Comparison of ENCODE assay signal across 33 mouse cellular contexts in the genomic region with DNA sequence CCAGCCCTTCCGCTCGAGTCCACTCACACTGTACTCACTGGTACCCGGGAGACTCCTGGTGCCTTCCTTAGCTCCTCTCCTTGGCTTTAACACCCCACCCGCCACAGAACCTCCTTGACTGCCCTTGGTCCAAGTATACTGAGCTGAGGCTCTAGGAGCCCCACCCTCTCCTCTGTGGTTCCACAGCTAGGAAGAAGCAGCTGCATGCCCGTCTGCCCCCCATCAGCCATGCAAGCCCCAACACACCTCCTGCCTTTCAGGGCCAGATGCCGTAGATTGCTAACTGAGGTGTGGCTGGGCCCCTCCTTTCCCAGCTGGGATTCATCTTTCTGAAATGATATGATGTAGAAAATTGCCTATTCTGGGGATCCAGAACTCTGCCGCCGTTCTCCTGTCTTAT. TPM values are rescaled to one million over a fixed set of nuclear protein-coding genes. Genes with fewer than 3 reads are reported as not detected.
A peak's percentile ranks its signal among the peaks of the same experiment; 100 is the strongest.
DNase-seq lines count a peak whose midpoint lies in the region; ATAC-seq and TF ChIP-seq lines count a peak whose summit lies in the region.
"Had no signal": no experiment of that assay in that cellular context is flagged by ENCODE, and none has a peak within 500 bp of the region (broad histone marks: within the 10 kb centered on the region; RNA-seq: fewer than 3 reads in every experiment).

No protein-coding gene starts in this region.

- no peaks in the 10 kb centered on the region for H3K9me3 ChIP-seq in ES-Bruce4 (replicated peaks; ENCODE audit: control insufficient read depth, insufficient read depth, low read length, poor library complexity, severe bottlenecking)
- H3K9me3 ChIP-seq in ES-E14 (ENCODE audit: control insufficient read depth, insufficient read depth, low read depth, low read length), result no peaks in the 10 kb centered on the region
- no peaks in the 10 kb centered on the region for H3K9me3 ChIP-seq in embryonic facial prominence, embryonic 14.5 days (ENCODE audit: control insufficient read depth, low read length)
- H3K9me3 ChIP-seq in stomach, embryonic 15.5 days, result no peaks in the 10 kb centered on the region
- H3K9me3 ChIP-seq in neural tube, embryonic 15.5 days (replicated peaks), result no peaks in the 10 kb centered on the region
- no peaks in the 10 kb centered on the region for H3K9me3 ChIP-seq in forebrain, postnatal 0 days (ENCODE audit: low read length)
- H3K9me3 ChIP-seq: forebrain, embryonic 12.5 days; heart, embryonic 13.5 days; hindbrain, embryonic 10.5 days; hindbrain, embryonic 15.5 days; kidney, embryonic 15.5 days; liver, embryonic 15.5 days had no signal

- ATAC-seq in embryonic facial prominence, embryonic 14.5 days (ENCODE audit: low read depth), result peak; percentile 77
- no peak for ATAC-seq in stomach, embryonic 15.5 days (ENCODE audit: insufficient read depth, low FRiP score, low read depth)
- ATAC-seq in neural tube, embryonic 15.5 days (ENCODE audit: low FRiP score), result no peak
- no peak for ATAC-seq in forebrain, postnatal 0 days

- H3K36me3 ChIP-seq in ES-Bruce4 (ENCODE audit: control insufficient read depth, insufficient read depth, low read length, poor library complexity, severe bottlenecking), result peaks cover 26% of the 10 kb centered on the region
- peaks cover 33% of the 10 kb centered on the region for H3K36me3 ChIP-seq in ES-E14 (ENCODE audit: control insufficient read depth, insufficient read depth, low read length, poor library complexity, severe bottlenecking)
- H3K36me3 ChIP-seq in embryonic facial prominence, embryonic 14.5 days (ENCODE audit: control insufficient read depth, insufficient read depth, low read length), result peaks cover 78% of the 10 kb centered on the region
- peaks cover 33% of the 10 kb centered on the region for H3K36me3 ChIP-seq in stomach, embryonic 15.5 days
- H3K36me3 ChIP-seq in neural tube, embryonic 15.5 days, result peaks cover 49% of the 10 kb centered on the region
- H3K36me3 ChIP-seq in forebrain, postnatal 0 days (ENCODE audit: insufficient read depth), result peaks cover 84% of the 10 kb centered on the region

- no peak overlapping the region for H3K4me2 ChIP-seq in embryonic facial prominence, embryonic 14.5 days (ENCODE audit: low read depth, low read length)
- H3K4me2 ChIP-seq in stomach, embryonic 15.5 days, result no peak overlapping the region
- no peak overlapping the region for H3K4me2 ChIP-seq in neural tube, embryonic 15.5 days
- H3K4me2 ChIP-seq in forebrain, postnatal 0 days (ENCODE audit: low read depth), result no peak overlapping the region
- H3K4me2 ChIP-seq: forebrain, embryonic 12.5 days; heart, embryonic 13.5 days; hindbrain, embryonic 15.5 days; kidney, embryonic 15.5 days; liver, embryonic 15.5 days; lung, embryonic 14.5 days had no signal

- TF ChIP-seq EP300 in ES-Bruce4 (IDR thresholded peaks at IDR 0.05; ENCODE audit: insufficient read depth, low read depth, low read length), result peak; percentile 71; the same call in 1 of the 2 replicates

- in situ Hi-C loops in ES-E14 (cut with MboI; ENCODE audit: low sequenced_read_pairs in 2 of 2, unreplicated experiment in 2 of 2), result no loop called here

- H3K9ac ChIP-seq in ES-Bruce4 (ENCODE audit: low read depth, poor library complexity, severe bottlenecking) (peak overlapping the region; percentile 27), ES-E14 (ENCODE audit: insufficient read depth, low read depth, low read length, poor library complexity, severe bottlenecking) (peak overlapping the region; percentile 9; the same call in 1 of the 2 replicates)
- 0 out of 2 replicates have a peak overlapping the region, but pooled peaks have one; percentile 5 for H3K9ac ChIP-seq in embryonic facial prominence, embryonic 14.5 days (ENCODE audit: low read depth, low read length)
- H3K9ac ChIP-seq in stomach, embryonic 15.5 days, result no peak overlapping the region
- H3K9ac ChIP-seq in neural tube, embryonic 15.5 days (replicated peaks), result no peak overlapping the region
- H3K9ac ChIP-seq in forebrain, postnatal 0 days, result no peak overlapping the region
- H3K9ac ChIP-seq: forebrain, embryonic 12.5 days; heart, embryonic 13.5 days; hindbrain, embryonic 15.5 days; kidney, embryonic 15.5 days; liver, embryonic 15.5 days; lung, embryonic 14.5 days had no signal

- intact Hi-C loops in gastrocnemius, postnatal 14 days (cut with DNase I; ENCODE audit: low total_unique reads), result no loop called here

- H3K4me1 ChIP-seq in ES-Bruce4 (ENCODE audit: control insufficient read depth, insufficient read depth, low read length) (peaks cover 11% of the 10 kb centered on the region), ES-E14 (ENCODE audit: control insufficient read depth in 2 of 2, insufficient read depth in 2 of 2, low read length in 2 of 2, poor library complexity in 1 of 2) (peaks cover 2 to 7% of the 10 kb centered on the region in 2 experiments; a peak in 2 of 4 replicates)
- no peaks in the 10 kb centered on the region for H3K4me1 ChIP-seq in embryonic facial prominence, embryonic 14.5 days (ENCODE audit: control insufficient read depth, insufficient read depth, low read length)
- H3K4me1 ChIP-seq in stomach, embryonic 15.5 days, result no peaks in the 10 kb centered on the region
- H3K4me1 ChIP-seq in neural tube, embryonic 15.5 days, result peaks cover 12% of the 10 kb centered on the region; the same call in 1 of the 2 replicates
- no peaks in the 10 kb centered on the region for H3K4me1 ChIP-seq in forebrain, postnatal 0 days (ENCODE audit: insufficient read depth)
- H3K4me1 ChIP-seq: forebrain, embryonic 12.5 days; heart, embryonic 13.5 days; hindbrain, embryonic 10.5 days; kidney, embryonic 15.5 days; liver, embryonic 15.5 days had no signal

- no peak for TF ChIP-seq CTCF in ES-Bruce4 (IDR thresholded peaks at IDR 0.05; ENCODE audit: low read depth, low read length)
- TF ChIP-seq CTCF in forebrain, postnatal 0 days (IDR thresholded peaks at IDR 0.05; ENCODE audit: low read depth), result no peak

- DNase-seq in ES-E14 (ENCODE audit: low read depth, low spot score), result peak; percentile 41
- peak; percentile 74 for DNase-seq in embryonic facial prominence, embryonic 14.5 days (ENCODE audit: low spot score)
- no peak for DNase-seq in gastrocnemius, postnatal 14 days
- no peak for DNase-seq in forebrain, postnatal 0 days
- DNase-seq: adrenal gland, postnatal 10 days; B cell, adult 2 months; cerebellum, adult 8-10 months; cerebellum, postnatal 25 days; gastrocnemius, adult 2 months; heart, postnatal 10 days; kidney, postnatal 25 days; lung, embryonic 14.5 days; lung, postnatal 14 days; midbrain, embryonic 14.5 days; right cerebral cortex, adult 18-20 months; right cerebral cortex, postnatal 4 days had no signal

- H3K4me3 ChIP-seq in ES-Bruce4 (ENCODE audit: low read depth, low read length) (no peak overlapping the region), ES-E14 (ENCODE audit: insufficient read depth in 1 of 2, low read depth in 1 of 2, low read length in 2 of 2, poor library complexity in 1 of 2, severe bottlenecking in 1 of 2) (peak overlapping the region; percentile 10 to 31; a peak in 2 of 4 replicates)
- no peak overlapping the region for H3K4me3 ChIP-seq in embryonic facial prominence, embryonic 14.5 days (ENCODE audit: low read depth, low read length)
- no peak overlapping the region for H3K4me3 ChIP-seq in stomach, embryonic 15.5 days (replicated peaks)
- H3K4me3 ChIP-seq in neural tube, embryonic 15.5 days (replicated peaks), result no peak overlapping the region
- no peak overlapping the region for H3K4me3 ChIP-seq in forebrain, postnatal 0 days (ENCODE audit: low read depth, low read length)
- H3K4me3 ChIP-seq: forebrain, embryonic 12.5 days; gastrocnemius, adult 2 months; heart, embryonic 13.5 days; hindbrain, embryonic 10.5 days; hindbrain, embryonic 15.5 days; kidney, embryonic 15.5 days; left cerebral cortex, adult 2 months; liver, embryonic 15.5 days had no signal

- no peaks in the 10 kb centered on the region for H3K27me3 ChIP-seq in ES-Bruce4 (ENCODE audit: control insufficient read depth, insufficient read depth, low read length, poor library complexity, severe bottlenecking)
- H3K27me3 ChIP-seq in embryonic facial prominence, embryonic 14.5 days (replicated peaks; ENCODE audit: control insufficient read depth, insufficient read depth, low read length), result no peaks in the 10 kb centered on the region
- H3K27me3 ChIP-seq in stomach, embryonic 15.5 days (replicated peaks), result no peaks in the 10 kb centered on the region
- no peaks in the 10 kb centered on the region for H3K27me3 ChIP-seq in neural tube, embryonic 15.5 days (replicated peaks)
- H3K27me3 ChIP-seq in forebrain, postnatal 0 days (ENCODE audit: insufficient read depth, low read length), result no peaks in the 10 kb centered on the region
- H3K27me3 ChIP-seq: forebrain, embryonic 12.5 days; heart, embryonic 13.5 days; hindbrain, embryonic 15.5 days; kidney, embryonic 15.5 days; liver, embryonic 15.5 days had no signal

- TF ChIP-seq POLR2A in ES-Bruce4 (IDR thresholded peaks at IDR 0.05; ENCODE audit: insufficient read depth, low read length), result no peak

- H3K27ac ChIP-seq in ES-Bruce4 (ENCODE audit: insufficient read depth, low read length) (peak overlapping the region; percentile 90), ES-E14 (ENCODE audit: insufficient read depth, low read depth, low read length, poor library complexity, severe bottlenecking) (peak overlapping the region; percentile 84; the same call in 1 of the 2 replicates)
- H3K27ac ChIP-seq in embryonic facial prominence, embryonic 14.5 days (replicated peaks; ENCODE audit: low read depth, low read length), result peak overlapping the region; percentile 71
- H3K27ac ChIP-seq in stomach, embryonic 15.5 days, result peak overlapping the region; percentile 3; the same call in 1 of the 2 replicates
- no peak overlapping the region for H3K27ac ChIP-seq in neural tube, embryonic 15.5 days (replicated peaks)
- H3K27ac ChIP-seq in forebrain, postnatal 0 days (ENCODE audit: low read depth, low read length), result no peak overlapping the region
- H3K27ac ChIP-seq: forebrain, embryonic 12.5 days; hindbrain, embryonic 10.5 days; hindbrain, embryonic 15.5 days; kidney, embryonic 15.5 days; left cerebral cortex, adult 2 months; liver, embryonic 15.5 days had no signal

- 74% methylated on average over 7 of the region's 8 CpGs for WGBS in embryonic facial prominence, embryonic 14.5 days
- WGBS in stomach, embryonic 15.5 days, result 80% methylated on average over 8 of the region's 8 CpGs
- 95% methylated on average over 8 of the region's 8 CpGs for WGBS in neural tube, embryonic 15.5 days
- WGBS in forebrain, postnatal 0 days, result 94% methylated on average over 8 of the region's 8 CpGs

RNA-seq across cellular contexts. Expression of a gene that starts 12.0 kb away (rescaled TPM):
- polyA plus RNA-seq in ES-Bruce4 (2011; ENCODE audit: insufficient read depth, insufficient read length, low read depth, missing spikeins), result 20.0 and 22.6 TPM in 2 replicates
- total RNA-seq in ES-E14 (2012; rRNA removed), result 28.0 and 40.8 TPM in 2 replicates
- polyA plus RNA-seq in embryonic facial prominence, embryonic 14.5 days (2014; fragmentation: Nextera tagmentation; extraction: Ambion mirVana), result 13.3 TPM in 2 replicates
- polyA plus RNA-seq in stomach, embryonic 15.5 days (2015; fragmentation: Nextera tagmentation; extraction: Ambion mirVana), result 16.3 and 21.9 TPM in 2 replicates
- 19.7 and 22.0 TPM in 2 replicates for polyA plus RNA-seq in neural tube, embryonic 15.5 days (2015; fragmentation: Nextera tagmentation; extraction: Ambion mirVana)
- 1 to 10 TPM; 5.7 to 6.3 TPM for total RNA-seq in gastrocnemius, postnatal 14 days (2021)
- total RNA-seq in forebrain, postnatal 0 days (2014; rRNA removed), result 14.5 and 18.9 TPM in 2 replicates
- polyA plus RNA-seq in forebrain, postnatal 0 days (2015; fragmentation: Nextera tagmentation; extraction: Ambion mirVana), result 6.9 and 8.4 TPM in 2 replicates

RNA-seq across cellular contexts. Expression of a gene that starts 12.2 kb away (rescaled TPM):
- polyA plus RNA-seq in ES-Bruce4 (2011; ENCODE audit: insufficient read depth, insufficient read length, low read depth, missing spikeins), result 51.1 and 55.9 TPM in 2 replicates
- 52.1 and 63.5 TPM in 2 replicates for total RNA-seq in ES-E14 (2012; rRNA removed)
- polyA plus RNA-seq in embryonic facial prominence, embryonic 14.5 days (2014; fragmentation: Nextera tagmentation; extraction: Ambion mirVana), result 30.2 and 36.6 TPM in 2 replicates
- 34.6 and 36.4 TPM in 2 replicates for polyA plus RNA-seq in stomach, embryonic 15.5 days (2015; fragmentation: Nextera tagmentation; extraction: Ambion mirVana)
- 39.0 and 40.5 TPM in 2 replicates for polyA plus RNA-seq in neural tube, embryonic 15.5 days (2015; fragmentation: Nextera tagmentation; extraction: Ambion mirVana)
- total RNA-seq in gastrocnemius, postnatal 14 days (2021), result 10 to 100 TPM; 13.1 to 15.2 TPM
- total RNA-seq in forebrain, postnatal 0 days (2014; rRNA removed), result 60.4 and 70.9 TPM in 2 replicates
- 49.5 and 59.4 TPM in 2 replicates for polyA plus RNA-seq in forebrain, postnatal 0 days (2015; fragmentation: Nextera tagmentation; extraction: Ambion mirVana)

RNA-seq across cellular contexts. Expression of a gene that starts 29.3 kb away (rescaled TPM):
- 9.3 and 11.8 TPM in 2 replicates for polyA plus RNA-seq in ES-Bruce4 (2011; ENCODE audit: insufficient read depth, insufficient read length, low read depth, missing spikeins)
- total RNA-seq in ES-E14 (2012; rRNA removed), result 9.6 and 26.3 TPM in 2 replicates
- 10.7 and 11.0 TPM in 2 replicates for polyA plus RNA-seq in embryonic facial prominence, embryonic 14.5 days (2014; fragmentation: Nextera tagmentation; extraction: Ambion mirVana)
- polyA plus RNA-seq in stomach, embryonic 15.5 days (2015; fragmentation: Nextera tagmentation; extraction: Ambion mirVana), result 13.4 and 13.5 TPM in 2 replicates
- polyA plus RNA-seq in neural tube, embryonic 15.5 days (2015; fragmentation: Nextera tagmentation; extraction: Ambion mirVana), result 2.0 and 4.9 TPM in 2 replicates
- 1 to 10 TPM; 1.9 to 6.7 TPM for total RNA-seq in gastrocnemius, postnatal 14 days (2021)
- total RNA-seq in forebrain, postnatal 0 days (2014; rRNA removed), result 0.46 and 1.1 TPM in 2 replicates
- polyA plus RNA-seq in forebrain, postnatal 0 days (2015; fragmentation: Nextera tagmentation; extraction: Ambion mirVana), result 0.93 and 1.3 TPM in 2 replicates

RNA-seq across cellular contexts. Expression of a gene that starts 33.4 kb away (rescaled TPM):
- polyA plus RNA-seq in ES-Bruce4 (2011; ENCODE audit: insufficient read depth, insufficient read length, low read depth, missing spikeins), result not detected in 2 replicates
- 0.45 TPM in 1 of 2 replicates, not detected in the other for total RNA-seq in ES-E14 (2012; rRNA removed)
- polyA plus RNA-seq in embryonic facial prominence, embryonic 14.5 days (2014; fragmentation: Nextera tagmentation; extraction: Ambion mirVana), result 0.71 and 1.4 TPM in 2 replicates
- 40.9 and 43.0 TPM in 2 replicates for polyA plus RNA-seq in stomach, embryonic 15.5 days (2015; fragmentation: Nextera tagmentation; extraction: Ambion mirVana)
- polyA plus RNA-seq in neural tube, embryonic 15.5 days (2015; fragmentation: Nextera tagmentation; extraction: Ambion mirVana), result 0.68 and 3.1 TPM in 2 replicates
- not detected for total RNA-seq in gastrocnemius, postnatal 14 days (2021)
- total RNA-seq in forebrain, postnatal 0 days (2014; rRNA removed), result not detected in 2 replicates
- polyA plus RNA-seq in forebrain, postnatal 0 days (2015; fragmentation: Nextera tagmentation; extraction: Ambion mirVana), result 0.27 TPM in 1 of 2 replicates, not detected in the other
- total RNA-seq: gastrocnemius, adult 2 months; heart, adult 8-10 months; layer of hippocampus, adult 18-20 months; layer of hippocampus, postnatal 10 days; left cerebral cortex, adult 2 months; left cerebral cortex, postnatal 25 days had no signal
- polyA plus RNA-seq: frontal cortex, adult 2 months; neural tube, embryonic 11.5 days had no signal

RNA-seq across cellular contexts. Expression of a gene that starts 45.5 kb away (rescaled TPM):
- polyA plus RNA-seq in ES-Bruce4 (2011; ENCODE audit: insufficient read depth, insufficient read length, low read depth, missing spikeins), result not detected in 2 replicates
- 0.67 TPM in 1 of 2 replicates, not detected in the other for total RNA-seq in ES-E14 (2012; rRNA removed)
- 16.5 and 20.2 TPM in 2 replicates for polyA plus RNA-seq in embryonic facial prominence, embryonic 14.5 days (2014; fragmentation: Nextera tagmentation; extraction: Ambion mirVana)
- 3.5 and 5.5 TPM in 2 replicates for polyA plus RNA-seq in stomach, embryonic 15.5 days (2015; fragmentation: Nextera tagmentation; extraction: Ambion mirVana)
- 2.2 and 8.1 TPM in 2 replicates for polyA plus RNA-seq in neural tube, embryonic 15.5 days (2015; fragmentation: Nextera tagmentation; extraction: Ambion mirVana)
- total RNA-seq in gastrocnemius, postnatal 14 days (2021), result 1 to 10 TPM; 2.2 to 2.4 TPM
- 0.95 and 1.0 TPM in 2 replicates for total RNA-seq in forebrain, postnatal 0 days (2014; rRNA removed)
- polyA plus RNA-seq in forebrain, postnatal 0 days (2015; fragmentation: Nextera tagmentation; extraction: Ambion mirVana), result 2.4 and 2.5 TPM in 2 replicates
- total RNA-seq: liver, adult 2 months had no signal

Comparison
In these comparisons a context has a peak if more than half of its experiments do, and no peak if none do; other contexts are left out.
1. H3K27ac ChIP-seq: peak in ES-Bruce4 (single experiment), ES-E14 (single experiment), embryonic facial prominence, embryonic 14.5 days (single experiment) and stomach, embryonic 15.5 days (single experiment); none in neural tube, embryonic 15.5 days (single experiment) and forebrain, postnatal 0 days (single experiment).
2. H3K4me3 ChIP-seq: peak in ES-E14 (2 of 2); none in ES-Bruce4 (single experiment), embryonic facial prominence, embryonic 14.5 days (single experiment), stomach, embryonic 15.5 days (single experiment), neural tube, embryonic 15.5 days (single experiment) and forebrain, postnatal 0 days (single experiment).
3. H3K9ac ChIP-seq: peak in ES-Bruce4 (single experiment), ES-E14 (single experiment) and embryonic facial prominence, embryonic 14.5 days (single experiment); none in stomach, embryonic 15.5 days (single experiment), neural tube, embryonic 15.5 days (single experiment) and forebrain, postnatal 0 days (single experiment).
4. DNase-seq: peak in ES-E14 (single experiment) and embryonic facial prominence, embryonic 14.5 days (single experiment); none in gastrocnemius, postnatal 14 days (single experiment) and forebrain, postnatal 0 days (single experiment).